Mouse (Mus musculus): ENCODE data around the gene Ifnab.

Ifnab gene

GRCm38 (mm10) chr4:88676824-88677223, 14.3 kb downstream of the Ifnab start, which contains the start of gene Ifna16:
Gene Ifna16, minus strand, starts transcription at chr4:88676924.
- DNase-seq (ENCODE audit: low read depth), result no peak

GRCm38 (mm10) chr4:88655461-88655860, 35.7 kb downstream of the Ifnab start:
- no peak for DNase-seq (ENCODE audit: low read depth)

GRCm38 (mm10) chr4:88653644-88654043, 37.5 kb downstream of the Ifnab start:
- no peak for DNase-seq (ENCODE audit: low read depth)

- peak; percentile 5 for DNase-seq (ENCODE audit: low read depth)
These were observed 46.8 kb downstream of the Ifnab start, which contains the start of gene Ifna13 for GRCm38 (mm10) chr4:88644359-88644758. Gene Ifna13, minus strand, starts transcription at chr4:88644459.

- peak; percentile 55 for DNase-seq (ENCODE audit: low read depth)
These were observed 48.6 kb downstream of the Ifnab start for GRCm38 (mm10) chr4:88642526-88642925.

GRCm38 (mm10) chr4:88641077-88641831, 49.9 kb downstream of the Ifnab start:
- DNase-seq (ENCODE audit: low read depth), result peak; percentile 99

- DNase-seq (ENCODE audit: low read depth), result no peak
These were observed 50.5 kb downstream of the Ifnab start for GRCm38 (mm10) chr4:88640704-88641076.
